Mouse (Mus musculus) megakaryocyte-erythroid progenitor cell, adult 5 weeks (primary cell): ENCODE data around the gene Glyat. TPM values are rescaled to one million over a fixed set of nuclear protein-coding genes. Genes with fewer than 3 reads are reported as not detected.

ENCODE experiments used
- polyA plus RNA-seq: library from polyadenylated mRNA; stranded (reverse); fragments of >175 nt; gene quantifications from 2 replicates; pipeline ENCODE4 v1.2.3, GENCODE M21; 2012

The Glyat gene
- 0.05 TPM in 1 of 2 replicates, not detected in the other for polyA plus RNA-seq

DNA sequence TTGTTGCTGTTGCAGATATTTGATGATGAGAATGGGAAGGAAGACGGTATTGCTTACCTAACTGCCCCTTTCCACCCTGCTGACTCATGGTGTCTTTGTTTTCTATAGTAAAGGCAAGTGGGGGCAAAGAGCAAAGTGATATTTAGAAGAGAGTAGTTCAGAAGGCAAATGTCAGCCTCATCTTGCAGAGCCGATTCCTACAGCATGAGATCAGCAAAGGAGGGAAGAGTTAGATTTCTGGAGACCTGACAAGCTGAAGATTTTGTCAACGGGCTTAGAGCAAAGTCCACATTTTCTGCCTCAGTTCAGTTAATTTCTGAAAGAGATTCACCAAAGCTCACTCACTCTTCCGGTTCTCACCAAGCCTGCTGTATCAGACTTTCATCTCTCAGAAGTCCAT lies at the start of gene Glyat:
TSS of gene Glyat (plus strand) at position 133 of the 400 bp plus-strand sequence.

DNA sequence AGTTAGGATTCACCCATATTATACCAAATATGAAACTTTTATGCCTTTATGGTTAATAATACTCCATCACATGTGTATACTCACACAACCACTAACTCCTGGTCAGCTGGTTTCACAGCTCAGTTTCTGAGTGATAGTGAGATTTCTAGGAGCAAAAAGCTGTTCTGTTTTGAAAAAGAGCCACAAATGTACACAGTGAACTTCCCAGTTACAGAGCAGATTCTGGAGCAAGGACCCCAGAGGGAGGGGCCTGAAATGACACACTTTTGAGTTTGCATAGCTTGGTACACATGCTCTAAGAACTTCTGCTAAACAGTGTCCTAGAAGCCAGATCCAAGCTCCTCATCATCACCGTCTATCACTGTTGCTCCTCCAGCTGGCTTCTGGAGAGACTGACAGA lies 33.4 kb upstream of the Glyat start, which contains the start of gene Gm4952:
TSS of gene Gm4952 (plus strand) at position 301 of the 400 bp plus-strand sequence.

GRCm38 (mm10) chr19:12670139-12670538 lies 37.0 kb downstream of the Glyat start, which contains the start of gene Olfr1442:
Gene Olfr1442, plus strand, starts transcription at chr19:12670439.

DNA sequence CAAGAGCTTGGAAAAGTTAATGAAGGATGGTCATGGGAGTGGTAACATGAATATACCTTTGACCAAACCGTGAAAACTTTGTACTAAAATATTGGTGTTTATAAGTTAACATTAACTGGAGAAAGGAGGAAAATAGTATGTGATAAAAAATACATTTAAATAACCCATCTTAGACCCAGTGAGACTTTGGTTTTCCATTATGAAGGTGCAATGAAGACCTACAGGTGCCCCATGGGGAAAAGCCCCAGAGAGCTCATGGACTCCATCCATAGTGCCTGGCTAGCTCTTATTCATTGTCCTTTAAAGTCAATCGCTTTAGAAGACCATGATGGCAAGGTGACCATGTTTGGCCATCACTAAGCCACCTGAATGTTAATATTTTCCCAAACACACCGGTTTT lies 44.7 kb downstream of the Glyat start, which contains the start of gene Olfr1443:
TSS of gene Olfr1443 (plus strand) at position 301 of the 400 bp plus-strand sequence.

GRCm38 (mm10) chr19:12695590-12695989 lies 62.5 kb downstream of the Glyat start, which contains the start of gene Keg1:
Gene Keg1, plus strand, starts transcription at chr19:12695786.

Other genes with a start within 250 kb of the Glyat start
- gene Olfr1440, start 246.0 kb upstream of the Glyat start, polyA plus RNA-seq: not detected in 2 replicates
- not detected in 2 replicates for gene Olfr1441, start 215.9 kb upstream of the Glyat start, polyA plus RNA-seq
- not detected in 2 replicates for gene Pfpl, start 205.4 kb upstream of the Glyat start, polyA plus RNA-seq
- 5.2 and 9.2 TPM in 2 replicates for gene Mpeg1, start 172.5 kb upstream of the Glyat start, polyA plus RNA-seq
- gene Dtx4, start 131.9 kb upstream of the Glyat start, polyA plus RNA-seq: 9.8 and 14.3 TPM in 2 replicates
- 3.4 and 5.0 TPM in 2 replicates for gene Fam111a, start 87.6 kb upstream of the Glyat start, polyA plus RNA-seq
- gene Gm4952, start 33.3 kb upstream of the Glyat start, polyA plus RNA-seq: not detected in 2 replicates
- not detected in 2 replicates for gene Olfr1442, start 37.1 kb downstream of the Glyat start, polyA plus RNA-seq
- not detected in 2 replicates for gene Olfr1443, start 44.8 kb downstream of the Glyat start, polyA plus RNA-seq
- not detected in 2 replicates for gene Keg1, start 62.5 kb downstream of the Glyat start, polyA plus RNA-seq
- 0.10 and 0.22 TPM in 2 replicates for gene Cntf, start 132.3 kb downstream of the Glyat start, polyA plus RNA-seq
- gene Zfp91, start 162.8 kb downstream of the Glyat start, polyA plus RNA-seq: 35.3 and 51.8 TPM in 2 replicates
- 0.18 and 0.88 TPM in 2 replicates for gene Lpxn, start 162.9 kb downstream of the Glyat start, polyA plus RNA-seq
- gene Gm5244, start 213.4 kb downstream of the Glyat start, polyA plus RNA-seq: not detected in 2 replicates
- gene Olfr1444, start 224.0 kb downstream of the Glyat start, polyA plus RNA-seq: not detected in 2 replicates